Mouse (Mus musculus): ENCODE results near the gene Olfr1093.

Olfr1093 gene

GRCm38 (mm10) chr2:86782179-86782578 is at the start of gene Olfr1093:
Gene Olfr1093, plus strand, starts transcription at chr2:86782479.
- no peak for DNase-seq (ENCODE audit: low read depth, low spot score)

- DNase-seq (ENCODE audit: low read depth, low spot score): no peak
Observed at GRCm38 (mm10) chr2:86733601-86734000, 48.7 kb upstream of the Olfr1093 start, which contains the start of gene Olfr1089. Gene Olfr1089, minus strand, starts transcription at chr2:86733701.

GRCm38 (mm10) chr2:86758893-86759292 is 23.4 kb upstream of the Olfr1093 start, which contains the start of gene Olfr1090:
Gene Olfr1090, minus strand, starts transcription at chr2:86758993.
- no peak for DNase-seq (ENCODE audit: low read depth, low spot score)

DNA sequence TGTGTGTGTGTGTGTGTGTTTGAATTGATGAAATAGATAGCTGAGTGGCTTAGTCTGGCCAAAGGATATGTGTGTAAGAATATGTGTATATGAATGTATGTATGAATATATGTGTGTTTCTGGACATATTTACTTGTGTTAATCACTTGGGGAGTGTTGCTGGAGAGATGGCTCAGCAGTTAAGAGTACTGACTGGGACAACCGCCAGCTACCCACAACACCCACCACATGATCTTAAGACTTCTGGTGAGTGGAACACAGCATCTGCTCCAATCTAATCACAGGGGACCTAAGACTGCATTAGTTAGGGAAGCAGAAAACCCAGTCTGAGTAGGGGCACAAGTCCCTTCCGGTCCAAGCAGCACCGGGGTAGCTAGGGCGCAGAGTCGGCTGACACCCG is 21.2 kb upstream of the Olfr1093 start:
- no peak for DNase-seq (ENCODE audit: low read depth, low spot score)

DNA sequence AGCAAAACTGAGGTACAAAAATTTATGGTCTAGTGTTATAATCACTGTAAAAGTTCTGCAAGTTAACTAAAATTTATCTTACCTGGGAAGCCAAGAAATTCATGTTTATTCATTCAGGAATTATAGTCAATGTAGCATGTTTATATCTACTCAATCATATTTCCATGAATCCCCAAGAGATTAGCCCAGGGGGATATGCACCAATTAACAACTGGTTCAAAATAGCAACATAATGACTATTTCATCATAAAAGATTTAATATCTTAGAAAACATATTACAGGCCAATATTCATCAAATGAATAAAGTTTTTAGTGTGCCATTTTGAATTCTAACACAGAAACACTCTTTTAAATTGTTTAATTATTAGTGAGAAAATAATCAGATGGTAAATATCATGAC is 27.6 kb downstream of the Olfr1093 start, which contains the start of gene Olfr141:
Olfr141 (minus strand) TSS at position 101 of the 400 bp plus-strand sequence.
- no peak for DNase-seq (ENCODE audit: low read depth, low spot score)

- DNase-seq (ENCODE audit: low read depth, low spot score): no peak
Observed at GRCm38 (mm10) chr2:86824363-86824762, 42.1 kb downstream of the Olfr1093 start, which contains the start of gene Olfr1094. Gene Olfr1094, plus strand, starts transcription at chr2:86824663.

Data from telencephalon, adult 2 months (tissue).